Mouse (Mus musculus): ENCODE data around the gene Rab10.

DNA sequence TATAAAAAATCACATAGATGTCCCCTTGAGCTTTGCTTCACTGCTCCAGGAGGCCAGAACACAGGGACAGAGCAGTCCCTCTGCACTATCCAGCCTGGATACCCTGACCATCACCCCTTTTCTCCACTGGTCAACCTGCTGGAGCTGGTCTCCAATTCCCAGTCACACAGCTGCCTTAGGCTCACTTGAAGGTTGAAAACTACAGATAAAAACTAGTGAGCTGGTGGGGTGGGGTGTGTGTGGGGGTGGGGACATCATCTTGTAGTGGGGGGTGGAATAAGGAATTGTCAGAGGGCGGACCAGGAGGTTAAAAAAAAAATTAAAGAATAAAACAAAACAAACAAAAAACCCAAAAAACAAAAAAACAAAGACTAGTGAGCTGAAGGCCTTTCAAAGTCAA is 21.3 kb downstream of the Rab10 start:
- TF ChIP-seq POLR2A (IDR thresholded peaks at IDR 0.05; ENCODE audit: low read depth, low read length) (no peak), CTCF (IDR thresholded peaks at IDR 0.05; ENCODE audit: borderline replicate concordance, insufficient read depth, low read length) (no peak)
